Mouse (Mus musculus): ENCODE data around the gene Tbl1x.

GRCm38 (mm10) chrX:77607488-77607887 is 96.7 kb downstream of the Tbl1x start:
- no peak for TF ChIP-seq CTCF (IDR thresholded peaks at IDR 0.05)
- no peak for TF ChIP-seq EP300 (IDR thresholded peaks at IDR 0.05)

Measured in lung, postnatal 0 days (tissue).